Mouse (Mus musculus): Measurements from ENCODE around the gene Casp14.
"Not testable (repeated sequence)": the region's sequence is repeated elsewhere in the genome, so short reads cannot be mapped to it uniquely, and the experiment has no call there.

Casp14 gene

GRCm38 (mm10) chr10:78670121-78670520 lies 48.0 kb downstream of the Casp14 start:
- DNase-seq (ENCODE audit: low spot score in 2 of 2): not testable (repeated sequence)

GRCm38 (mm10) chr10:78666696-78667095 lies 51.4 kb downstream of the Casp14 start:
- DNase-seq (ENCODE audit: low spot score in 2 of 2): not testable (repeated sequence)

GRCm38 (mm10) chr10:78664546-78664945 lies 53.5 kb downstream of the Casp14 start:
- no peak for DNase-seq (ENCODE audit: low spot score in 2 of 2)

Measured in heart, adult 9 months (tissue).